Mouse (Mus musculus) T-helper 1 cell (primary cell): Measurements from ENCODE around the gene Pdk2.

Experiments used
- in situ Hi-C: fragments of 300-600 bp; cut with MboI, MseI; formaldehyde crosslinking; loops from one replicate; pipeline ENCODE4 v1.15.1; 2025; ENCODE audit warnings: high pct_unique_total_duplicates

The Pdk2 gene

GRCm38 (mm10) chr11:95041139-95041609 lies at the start of gene Pdk2:
Gene Pdk2 (minus strand): TSS chr11:95041354.
- in situ Hi-C loops, result loop anchor here (5.0 kb wide), 1 partner anchor 66 kb away; no protein-coding TSS in a partner anchor

GRCm38 (mm10) chr11:95088857-95089779 lies 48.0 kb upstream of the Pdk2 start:
- in situ Hi-C loops, result no loop called here

GRCm38 (mm10) chr11:95088286-95088685 lies 47.1 kb upstream of the Pdk2 start:
- in situ Hi-C loops, result no loop called here

- in situ Hi-C loops, result no loop called here
These were observed 46.4 kb upstream of the Pdk2 start for GRCm38 (mm10) chr11:95087301-95088228.

GRCm38 (mm10) chr11:95086229-95086628 lies 45.1 kb upstream of the Pdk2 start:
- in situ Hi-C loops, result no loop called here

GRCm38 (mm10) chr11:95085710-95086109 lies 44.6 kb upstream of the Pdk2 start:
- in situ Hi-C loops, result no loop called here

- in situ Hi-C loops, result loop anchor here (5.0 kb wide), 1 partner anchor 267 kb away; no protein-coding TSS in a partner anchor
These were observed 43.7 kb upstream of the Pdk2 start for GRCm38 (mm10) chr11:95084811-95085382.

- in situ Hi-C loops, result loop anchor here (5.0 kb wide), 1 partner anchor 268 kb away; no protein-coding TSS in a partner anchor
These were observed 43.0 kb upstream of the Pdk2 start for GRCm38 (mm10) chr11:95084175-95084574.

- in situ Hi-C loops, result loop anchor here (5.0 kb wide), 1 partner anchor 269 kb away; no protein-coding TSS in a partner anchor
These were observed 41.7 kb upstream of the Pdk2 start for GRCm38 (mm10) chr11:95082896-95083295.

- in situ Hi-C loops, result loop anchor here (5.0 kb wide), 1 partner anchor 272 kb away; no protein-coding TSS in a partner anchor
These were observed 39.6 kb upstream of the Pdk2 start for GRCm38 (mm10) chr11:95080783-95081182.

- in situ Hi-C loops, result loop anchor here (5.0 kb wide), 1 partner anchor 33 kb away; no protein-coding TSS in a partner anchor
These were observed 38.2 kb upstream of the Pdk2 start for GRCm38 (mm10) chr11:95079256-95079875.

- in situ Hi-C loops, result loop anchor here (5.0 kb wide), 1 partner anchor 34 kb away; no protein-coding TSS in a partner anchor
These were observed 36.8 kb upstream of the Pdk2 start for GRCm38 (mm10) chr11:95077956-95078355.

- in situ Hi-C loops, result loop anchor here (5.0 kb wide), 1 partner anchor 36 kb away; no protein-coding TSS in a partner anchor
These were observed 35.5 kb upstream of the Pdk2 start, which contains the start of gene Itga3 for GRCm38 (mm10) chr11:95076536-95077111. Gene Itga3 (minus strand): TSS chr11:95076801.

GRCm38 (mm10) chr11:95076041-95076535 lies 34.9 kb upstream of the Pdk2 start:
- in situ Hi-C loops, result loop anchor here (5.0 kb wide), 1 partner anchor 36 kb away; no protein-coding TSS in a partner anchor

- in situ Hi-C loops, result loop anchor here (5.0 kb wide), 1 partner anchor 37 kb away; no protein-coding TSS in a partner anchor
These were observed 34.3 kb upstream of the Pdk2 start for GRCm38 (mm10) chr11:95075197-95076040.

GRCm38 (mm10) chr11:95074694-95075093 lies 33.5 kb upstream of the Pdk2 start:
- in situ Hi-C loops, result loop anchor here (5.0 kb wide), 1 partner anchor 38 kb away; no protein-coding TSS in a partner anchor

GRCm38 (mm10) chr11:95073835-95074234 lies 32.7 kb upstream of the Pdk2 start:
- in situ Hi-C loops, result no loop called here

GRCm38 (mm10) chr11:95072804-95073203 lies 31.6 kb upstream of the Pdk2 start:
- in situ Hi-C loops, result no loop called here

GRCm38 (mm10) chr11:95072136-95072535 lies 31.0 kb upstream of the Pdk2 start:
- in situ Hi-C loops, result no loop called here
